Mouse (Mus musculus) lung, postnatal 10 days (tissue): ENCODE measurements around the gene Ryr1.
"Not testable (repeated sequence)": the region's sequence is repeated elsewhere in the genome, so short reads cannot be mapped to it uniquely, and the experiment has no call there.

Source experiments
- DNase-seq: peaks from one replicate; pipeline ENCODE4 v3.0.0; 2021

Ryr1 gene

DNA sequence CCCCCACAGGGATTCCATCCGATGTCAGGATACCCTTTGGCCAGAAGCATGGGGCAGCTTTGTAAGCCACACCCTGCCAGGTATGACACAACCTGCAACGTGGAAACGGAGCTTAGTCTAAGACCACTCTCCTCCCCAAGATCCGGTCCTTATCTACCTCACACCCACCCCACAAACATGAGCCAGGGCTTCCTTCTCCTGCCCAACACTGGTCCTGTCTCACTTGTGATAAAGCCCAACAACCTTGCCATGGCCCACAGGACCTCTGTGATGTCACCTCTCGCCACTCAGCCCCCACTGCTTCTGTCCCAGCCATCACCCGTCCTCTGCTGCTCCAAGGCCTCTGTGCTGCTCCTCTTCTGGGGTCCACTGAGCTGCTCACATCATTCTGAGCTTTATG, 49.8 kb downstream of the Ryr1 start:
- no peak for DNase-seq

DNA sequence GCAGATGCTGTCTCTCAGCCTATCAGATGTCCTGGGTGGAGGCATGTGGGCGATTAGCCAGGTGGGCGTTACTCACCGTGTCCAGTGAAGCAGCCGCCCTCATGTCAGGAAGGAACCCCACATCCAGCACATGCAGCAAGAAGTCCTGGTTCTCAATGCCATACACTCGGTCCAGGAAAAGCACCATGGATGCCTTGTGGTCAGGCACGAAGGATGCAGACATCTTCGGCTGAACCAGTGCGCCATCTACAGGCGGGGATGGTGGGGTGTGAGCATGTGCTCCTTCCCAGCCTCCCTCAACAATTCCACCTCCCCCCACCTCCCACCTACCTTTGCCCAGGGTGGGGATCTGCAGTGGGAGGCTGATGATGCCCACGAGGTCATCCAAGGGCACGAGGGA, 52.3 kb downstream of the Ryr1 start:
- peak; percentile 38 for DNase-seq

GRCm38 (mm10) chr7:29071169-29071891, 53.6 kb downstream of the Ryr1 start:
- no peak for DNase-seq

DNA sequence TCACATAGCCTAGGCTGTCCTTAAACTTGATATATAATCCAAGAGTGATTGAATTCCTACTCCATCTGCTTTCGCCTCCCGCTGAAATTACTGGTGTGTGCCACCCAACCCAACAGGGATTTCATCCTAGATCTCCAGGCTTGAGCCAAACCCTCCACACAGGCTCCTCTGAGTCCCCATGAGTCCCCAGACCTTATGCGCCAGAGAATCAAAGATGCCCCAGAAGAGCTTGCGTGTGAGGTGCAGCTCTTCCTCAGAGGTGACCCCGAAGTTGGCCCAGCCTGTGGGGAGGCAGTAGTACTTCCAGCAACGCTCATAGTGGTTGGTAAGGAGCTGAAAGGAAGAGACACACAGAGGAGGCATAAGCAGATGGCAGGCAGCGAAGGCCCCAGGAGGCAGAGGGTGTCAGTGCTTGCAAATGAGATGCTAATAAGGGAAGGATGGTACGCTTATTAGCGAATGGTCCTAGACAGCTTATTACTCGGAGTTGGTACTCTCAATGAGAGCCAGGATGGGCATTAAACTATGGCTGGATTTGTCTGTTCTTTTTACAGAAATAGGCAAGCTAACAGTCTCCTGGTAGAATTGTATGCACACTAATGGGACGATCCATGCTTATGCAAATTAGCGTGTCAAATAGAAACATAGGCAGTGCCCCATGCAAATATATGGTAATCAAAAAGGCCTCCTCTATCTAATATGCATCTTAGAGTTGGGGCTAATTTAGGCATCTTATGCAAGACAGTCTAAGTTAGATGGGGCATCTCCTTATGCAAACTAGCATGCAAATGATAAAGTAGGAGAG, 54.4 kb downstream of the Ryr1 start:
- DNase-seq, result no peak

GRCm38 (mm10) chr7:29067758-29068157, 57.2 kb downstream of the Ryr1 start:
- peak; percentile 76 for DNase-seq

DNA sequence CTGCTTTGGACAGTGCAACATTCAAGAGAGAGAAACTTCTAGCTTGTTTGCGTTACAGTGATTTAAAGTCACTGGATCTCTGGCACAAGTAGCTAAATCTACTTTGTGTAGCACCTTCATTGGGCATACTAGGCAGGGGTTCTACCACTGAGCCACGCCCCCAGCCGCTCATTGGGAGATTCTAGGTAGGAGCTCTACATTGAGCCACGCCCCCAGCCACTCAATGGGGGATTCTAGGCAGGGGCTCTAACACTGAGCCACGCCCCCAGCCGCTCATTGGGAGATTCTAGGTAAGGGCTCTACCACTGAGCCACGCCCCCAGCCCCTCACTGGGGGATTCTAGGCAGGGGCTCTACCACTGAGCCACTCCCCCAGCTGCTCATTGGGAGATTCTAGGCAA, 61.5 kb downstream of the Ryr1 start:
- DNase-seq, result not testable (repeated sequence)

- DNase-seq, result peak; percentile 44
These were observed 63.4 kb downstream of the Ryr1 start for GRCm38 (mm10) chr7:29061522-29062037.

GRCm38 (mm10) chr7:29059445-29059844, 65.5 kb downstream of the Ryr1 start:
- DNase-seq, result peak; percentile 85

GRCm38 (mm10) chr7:29052821-29053220, 72.2 kb downstream of the Ryr1 start:
- DNase-seq, result peak; percentile 34

DNA sequence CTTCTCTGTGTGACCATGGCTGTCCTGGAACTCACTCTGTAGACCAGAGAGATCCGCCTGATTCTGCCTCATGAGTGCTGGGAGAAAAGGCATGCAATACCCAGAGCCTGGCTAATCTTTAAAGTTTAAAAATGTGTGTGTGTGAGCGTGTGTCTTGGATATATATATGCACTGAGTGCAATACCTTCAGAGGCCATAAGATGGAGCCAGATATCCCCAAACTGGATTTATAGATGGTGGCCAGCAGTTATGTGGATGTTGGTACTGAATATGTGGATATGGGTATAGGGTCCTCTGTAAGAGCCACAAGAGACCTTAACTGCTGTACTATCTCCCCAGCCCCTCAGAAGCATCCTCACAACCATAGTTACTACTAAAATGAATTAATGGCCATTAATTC, 74.2 kb downstream of the Ryr1 start:
- peak; percentile 51 for DNase-seq

- no peak for DNase-seq
These were observed 76.4 kb downstream of the Ryr1 start for GRCm38 (mm10) chr7:29048615-29049014.

GRCm38 (mm10) chr7:29048070-29048469, 76.9 kb downstream of the Ryr1 start:
- DNase-seq, result no peak

DNA sequence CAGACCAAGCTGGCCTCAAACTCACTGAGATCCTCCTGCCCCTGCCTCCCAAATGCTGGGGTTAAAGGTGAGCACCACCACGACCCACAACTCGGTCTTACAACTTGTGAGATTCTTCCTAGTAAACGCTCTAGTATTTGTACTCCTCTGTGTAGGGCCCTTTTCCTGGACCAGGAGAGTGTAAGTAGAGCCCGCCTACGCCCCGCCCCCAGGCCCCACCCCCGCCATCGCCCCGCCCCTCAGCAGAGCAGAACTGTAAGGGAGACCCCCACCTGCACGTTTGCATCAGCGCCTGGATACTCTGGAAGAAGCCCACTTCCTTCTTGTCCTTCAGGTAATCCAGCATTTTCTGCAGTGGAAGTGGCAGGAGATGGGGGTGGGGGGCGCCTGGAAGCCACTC, 78.4 kb downstream of the Ryr1 start:
- DNase-seq, result no peak

GRCm38 (mm10) chr7:29044302-29044701, 80.7 kb downstream of the Ryr1 start:
- DNase-seq, result no peak

- no peak for DNase-seq
These were observed 81.3 kb downstream of the Ryr1 start for GRCm38 (mm10) chr7:29043674-29044057.

DNA sequence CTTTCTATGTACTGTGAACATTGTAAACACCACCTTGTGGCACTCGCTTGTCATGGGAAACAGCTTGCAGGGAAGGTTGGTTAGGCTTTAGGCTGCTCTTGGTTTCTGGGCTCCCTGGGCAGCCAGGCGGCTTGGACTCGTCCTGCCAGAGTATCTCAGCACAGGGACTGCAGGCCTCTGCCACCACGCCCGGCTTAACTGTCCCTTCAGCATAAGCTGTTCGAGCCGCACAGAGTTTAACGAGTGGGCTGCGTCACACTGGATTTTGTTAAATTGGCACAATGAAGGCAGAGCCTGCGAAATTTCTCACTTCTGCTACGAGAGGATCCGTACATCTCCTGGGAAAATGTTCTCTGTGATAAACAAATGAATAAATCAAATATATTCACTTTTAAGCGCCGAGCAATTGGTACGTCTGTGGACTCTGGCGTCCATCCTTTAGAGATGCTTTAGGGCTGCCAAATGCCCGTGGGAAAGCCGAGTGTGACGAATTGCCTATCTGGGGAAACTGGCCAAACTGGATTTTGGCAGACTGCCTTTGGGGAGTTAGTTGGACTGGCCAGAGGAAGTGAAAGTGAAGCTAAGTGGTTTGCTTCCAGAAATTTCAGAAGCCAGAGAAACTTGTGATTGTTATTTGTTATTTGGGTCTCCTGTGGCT, 81.8 kb downstream of the Ryr1 start:
- DNase-seq, result peak; percentile 86

- no peak for DNase-seq
These were observed 83.8 kb downstream of the Ryr1 start for GRCm38 (mm10) chr7:29041194-29041593.

DNA sequence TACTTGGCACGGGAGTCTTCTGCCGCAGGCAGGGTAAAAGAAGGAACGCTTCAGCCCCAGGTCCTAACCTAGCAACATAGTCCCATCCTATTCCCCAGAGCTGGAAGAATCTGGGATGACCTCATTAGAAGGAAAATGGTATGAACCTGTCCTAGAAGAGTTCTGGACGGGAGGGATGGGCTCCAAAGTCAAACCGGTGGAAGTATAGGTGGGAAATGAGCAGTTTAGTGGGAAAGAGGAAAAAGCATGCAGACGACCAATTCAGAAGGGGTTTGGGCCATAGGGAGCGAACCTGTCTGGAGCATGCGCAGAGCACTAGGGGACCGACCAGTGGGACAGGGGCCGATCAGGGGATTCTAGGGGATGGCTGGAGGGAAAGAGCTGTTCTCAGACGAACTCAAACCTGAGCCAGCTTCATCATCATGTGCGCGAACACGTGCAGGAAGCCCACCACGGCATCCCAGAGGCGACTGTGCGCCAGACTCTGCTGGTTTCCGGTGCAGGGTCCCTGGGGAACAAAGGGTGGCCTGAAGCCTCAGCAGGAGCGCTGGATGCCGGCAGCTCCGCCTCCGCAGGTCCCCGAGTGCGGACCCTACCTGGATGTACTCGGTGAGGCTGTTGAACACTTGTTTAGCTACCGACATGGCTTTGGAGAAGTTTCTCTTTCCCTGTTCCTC, 84.9 kb downstream of the Ryr1 start:
- DNase-seq, result no peak

- DNase-seq, result peak; percentile 91
These were observed 85.4 kb downstream of the Ryr1 start for GRCm38 (mm10) chr7:29039604-29039984.

DNA sequence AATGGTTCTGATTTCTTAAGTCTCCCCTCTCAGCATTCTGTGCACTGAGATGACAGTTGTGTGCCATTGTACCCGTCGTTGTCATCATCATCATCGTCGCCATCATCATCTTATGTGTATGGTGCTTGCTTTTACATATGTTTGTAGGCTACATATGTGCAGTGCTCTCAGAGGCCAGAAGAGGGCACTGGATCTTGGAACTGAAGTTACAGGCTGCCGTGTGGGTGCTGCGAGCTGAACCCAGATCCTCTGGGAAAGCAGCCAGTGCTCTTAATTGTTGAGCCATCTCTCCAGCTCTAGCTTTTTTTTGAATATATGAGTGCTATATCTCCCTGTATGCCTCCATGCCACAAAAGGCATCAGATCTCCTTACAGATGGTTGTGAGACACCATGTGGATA, 87.7 kb downstream of the Ryr1 start:
- no peak for DNase-seq

DNA sequence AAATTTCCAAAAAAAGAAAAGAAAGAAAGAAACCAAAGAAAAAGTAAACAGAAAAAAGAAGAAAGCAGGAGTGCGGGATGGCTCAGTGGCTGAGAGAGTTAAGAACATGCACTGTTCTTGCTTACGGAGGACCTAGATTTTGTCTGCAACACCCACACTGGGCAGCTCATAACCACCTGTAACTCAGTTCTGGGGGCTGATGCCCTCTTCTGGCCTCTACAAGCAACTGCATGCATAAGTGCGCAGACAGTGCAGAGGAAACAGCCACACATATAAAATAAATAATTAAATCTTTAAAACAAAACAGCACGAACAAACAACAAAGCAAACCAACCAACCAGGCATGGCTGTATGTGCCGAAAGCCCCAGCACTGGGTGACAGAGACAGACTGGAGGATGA, 92.3 kb downstream of the Ryr1 start:
- no peak for DNase-seq

DNA sequence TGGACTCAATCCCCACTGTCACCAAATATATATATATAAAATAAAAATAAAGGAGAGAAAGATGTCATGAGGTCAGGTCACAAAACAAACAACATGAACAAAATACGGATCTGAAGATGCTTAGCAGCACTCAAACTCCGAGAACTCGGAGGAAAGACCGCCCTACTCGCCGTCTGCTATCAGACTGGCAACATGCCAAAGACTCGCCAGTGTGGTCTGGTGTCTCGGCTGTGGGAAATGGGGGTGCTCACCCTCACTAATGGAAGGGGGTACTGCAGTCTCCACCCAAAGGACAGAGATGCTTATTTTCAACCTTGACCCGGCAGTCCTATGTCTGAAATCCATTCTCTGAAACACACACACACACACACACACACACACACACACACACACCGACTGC, 93.3 kb downstream of the Ryr1 start:
- DNase-seq, result no peak
